Mouse (Mus musculus) urinary bladder, postnatal 25 days (tissue): ENCODE results near the gene Fhod1.

Experiments
- DNase-seq: peaks from one replicate; pipeline ENCODE4 v3.0.0; 2022; ENCODE audit warnings: low spot score

Fhod1 gene

DNA sequence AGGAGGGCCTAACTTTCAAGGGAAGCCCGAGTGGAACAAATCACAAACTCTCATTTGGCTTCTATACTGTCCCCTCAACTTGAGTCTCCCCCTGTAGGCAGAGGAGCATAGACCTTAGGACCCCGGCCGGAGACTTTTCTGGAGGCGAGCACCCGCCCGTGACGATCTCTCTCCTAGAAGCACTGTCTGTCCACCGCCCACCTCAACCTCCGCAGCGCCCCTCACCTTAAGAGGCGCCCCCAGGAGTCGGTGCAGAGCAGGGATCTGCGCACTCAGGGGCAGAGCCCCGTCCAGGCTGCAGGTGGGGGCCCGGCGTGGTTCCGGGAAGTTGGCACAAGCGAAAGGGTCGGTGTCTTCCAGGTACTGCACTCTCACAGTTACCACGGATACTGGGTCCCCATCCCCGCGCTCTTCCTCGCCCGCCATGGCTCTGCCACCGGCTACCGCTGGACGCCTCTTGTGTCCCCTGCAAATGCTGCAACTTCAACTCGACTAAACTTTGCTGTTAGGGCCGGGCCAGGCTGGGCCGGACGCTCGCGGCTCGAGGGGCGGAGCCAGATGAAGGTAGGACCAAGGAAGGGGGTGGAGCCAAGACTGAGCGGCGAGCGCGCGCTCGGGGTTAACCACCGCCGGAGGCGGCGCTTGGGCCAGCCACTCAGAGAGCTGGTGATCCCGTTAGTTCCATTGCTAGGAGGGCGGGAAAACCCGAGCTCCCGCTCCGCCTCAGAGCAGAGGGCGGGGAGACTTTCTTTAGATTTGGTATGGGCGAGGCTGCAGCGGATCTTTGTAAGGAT is at the start of gene Fhod1:
TSS of gene Fhod1 (minus strand) at position 526 of the 794 bp plus-strand sequence.
- peak; percentile 88 for DNase-seq

DNA sequence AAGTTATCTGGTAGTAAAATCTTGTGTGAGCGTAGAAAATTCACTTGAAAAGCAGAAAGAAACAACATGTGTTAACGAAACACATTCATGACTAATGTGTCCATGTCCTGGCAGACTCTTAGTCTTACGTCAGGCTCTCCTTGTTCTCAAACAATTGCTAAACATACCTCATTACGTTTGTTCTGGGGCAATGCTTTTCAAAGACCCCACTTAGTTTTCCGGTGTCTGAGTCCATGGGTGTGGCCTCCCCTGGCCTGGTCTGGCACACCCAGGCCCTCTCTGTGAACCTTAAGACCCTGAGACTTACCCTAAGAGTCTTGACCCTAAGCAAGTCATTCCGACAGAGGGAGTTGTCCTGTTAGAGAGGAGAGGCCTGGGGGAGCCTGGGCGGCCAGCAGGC is 46.2 kb upstream of the Fhod1 start:
- no peak for DNase-seq

DNA sequence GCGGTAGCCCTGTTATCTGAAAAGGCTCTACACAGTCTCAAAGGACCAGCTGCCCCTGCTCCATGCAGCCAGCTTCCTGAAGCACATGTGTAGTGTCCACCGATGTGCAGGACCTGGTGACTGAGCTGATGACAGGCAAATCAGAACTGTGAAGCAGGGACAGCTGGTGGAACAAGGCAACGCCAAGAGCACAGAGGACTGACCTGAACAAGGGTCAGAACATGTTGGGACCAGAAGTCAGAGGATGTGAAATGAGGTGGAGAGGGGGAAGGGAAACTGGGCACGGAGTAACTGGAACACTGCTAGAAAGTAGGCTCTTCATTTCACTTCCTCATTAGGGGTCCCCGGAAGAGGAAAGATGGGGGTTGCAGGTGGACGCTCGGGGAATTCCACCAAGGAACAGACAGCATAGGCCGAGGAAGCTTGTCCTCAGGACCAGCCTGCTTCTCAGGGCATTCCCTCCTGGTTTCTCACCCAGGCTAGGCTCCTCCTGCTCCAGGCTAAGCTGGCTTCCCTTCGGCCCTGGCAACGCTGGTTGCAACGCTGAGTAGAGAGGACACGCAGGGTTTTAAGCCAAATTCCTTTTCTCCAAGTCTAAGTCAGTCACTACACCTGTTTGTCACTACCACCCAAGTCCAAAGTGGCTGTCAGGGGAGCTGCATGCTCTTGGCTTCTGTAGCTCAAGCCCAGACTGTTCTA is 45.5 kb upstream of the Fhod1 start:
- DNase-seq = no peak

DNA sequence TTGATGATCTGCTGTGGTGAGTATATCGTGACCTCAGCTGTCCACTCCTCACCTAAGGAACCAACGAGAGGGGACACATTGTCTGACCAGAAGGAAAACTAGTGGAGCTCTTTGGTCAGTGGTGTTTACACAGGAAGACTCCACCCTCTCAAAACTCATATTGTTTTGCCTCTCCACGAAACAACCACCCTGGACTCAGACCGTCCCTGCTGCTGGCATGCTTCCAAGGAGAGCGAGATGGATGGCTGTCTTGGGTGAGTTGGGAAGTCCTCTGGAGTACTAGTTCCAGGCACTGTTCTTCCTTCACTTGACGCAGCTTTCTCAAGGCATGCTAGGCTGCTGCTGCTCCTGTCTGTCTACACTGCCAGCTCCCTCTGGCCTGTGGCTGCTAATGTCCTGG is 41.3 kb upstream of the Fhod1 start:
- no peak for DNase-seq

DNA sequence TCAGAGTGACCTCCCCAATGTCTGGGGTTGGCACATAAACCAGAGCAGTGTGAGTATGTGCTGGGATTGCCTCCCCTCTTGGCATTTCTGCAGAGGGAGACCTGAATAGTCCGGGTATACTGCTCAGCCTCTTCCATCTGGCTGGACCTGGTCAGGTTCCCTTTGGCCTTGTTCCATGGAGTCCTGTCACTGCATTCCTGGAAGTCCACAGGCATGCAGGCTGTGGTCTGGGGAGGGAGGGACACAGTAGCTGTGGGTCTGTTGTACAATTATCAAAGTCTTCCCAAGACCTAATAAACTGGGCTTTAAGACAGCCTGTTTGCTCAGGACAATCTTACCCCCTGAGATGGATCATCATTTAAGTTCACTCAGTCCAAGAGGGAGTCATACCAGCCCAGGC is 39.4 kb upstream of the Fhod1 start:
- no peak for DNase-seq

DNA sequence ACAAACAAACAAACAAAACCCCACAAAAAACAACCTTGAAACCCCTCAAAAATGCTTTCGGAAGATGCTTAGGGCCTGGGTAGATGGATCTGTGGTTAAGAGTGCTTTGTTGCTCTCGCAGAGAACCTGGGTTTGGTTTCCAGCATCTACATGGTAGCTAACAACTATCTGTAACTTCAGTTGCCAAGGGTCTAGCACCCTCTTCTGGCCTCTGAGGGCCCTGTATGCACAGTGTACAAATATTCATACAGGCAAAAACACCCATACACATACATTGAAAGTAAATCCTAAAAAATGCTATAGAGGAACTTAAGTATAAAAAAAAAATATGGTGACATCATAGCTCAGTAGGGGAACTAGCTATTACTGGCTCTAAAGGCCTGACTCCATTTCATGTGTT is 36.3 kb upstream of the Fhod1 start:
- DNase-seq = no peak

DNA sequence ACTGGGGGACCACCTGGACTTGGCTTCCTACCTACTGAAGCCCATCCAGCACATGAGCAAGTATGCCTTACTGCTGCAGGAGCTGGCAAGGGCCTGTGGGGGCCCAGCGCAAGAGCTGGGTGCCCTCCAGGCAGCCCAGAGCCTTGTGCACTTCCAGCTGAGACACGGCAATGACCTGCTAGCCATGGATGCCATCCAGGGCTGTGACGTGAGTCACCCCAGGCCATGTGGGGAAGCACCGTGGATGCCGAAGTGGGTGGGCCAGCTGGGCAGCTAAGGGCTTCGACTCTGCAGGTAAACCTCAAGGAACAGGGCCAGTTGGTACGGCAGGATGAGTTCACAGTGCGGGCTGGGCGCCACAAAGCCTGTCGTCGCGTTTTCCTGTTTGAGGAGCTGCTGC is 32.6 kb upstream of the Fhod1 start:
- no peak for DNase-seq

DNA sequence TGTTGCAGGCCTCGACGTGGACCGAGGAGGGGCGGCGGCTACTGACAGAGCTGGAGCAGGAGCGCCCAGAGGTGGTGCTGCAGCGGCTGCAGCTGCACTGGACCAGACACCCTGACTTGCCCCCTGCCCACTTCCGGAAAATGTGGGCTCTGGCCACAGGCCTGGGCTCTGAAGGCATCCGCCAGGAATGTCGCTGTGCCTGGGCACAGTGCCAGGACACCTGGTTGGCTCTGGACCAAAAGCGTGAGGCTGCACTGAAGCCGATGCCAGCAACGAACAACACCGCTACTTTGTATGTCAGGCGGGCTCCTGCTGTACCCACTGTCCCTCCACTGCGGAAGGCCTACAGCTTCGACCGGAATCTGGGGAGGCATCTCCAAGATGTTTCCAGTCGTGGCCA is 30.9 kb upstream of the Fhod1 start:
- peak; percentile 60 for DNase-seq

DNA sequence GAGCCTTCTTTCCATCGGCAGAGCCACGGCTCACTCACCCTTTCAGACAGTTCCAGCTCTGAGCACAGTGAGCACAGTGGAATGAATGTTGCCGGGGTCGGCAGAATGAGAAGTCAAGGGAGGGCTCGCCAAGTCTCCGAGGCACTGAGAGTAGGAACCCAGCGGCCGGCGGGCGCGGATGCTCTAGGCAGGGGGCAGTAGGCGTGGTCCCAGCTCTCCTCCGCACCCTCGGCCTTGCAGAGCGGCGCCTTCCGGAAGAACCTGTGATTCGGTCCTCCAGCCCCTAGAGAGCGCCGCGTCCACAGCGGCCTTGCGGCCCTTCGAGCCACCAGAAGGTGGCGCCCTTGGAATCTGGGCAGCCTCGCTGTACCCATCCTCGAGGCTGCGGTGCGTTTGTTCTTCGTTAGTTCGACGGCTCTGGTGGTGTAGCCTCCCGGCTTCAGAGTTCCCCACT is 26.8 kb upstream of the Fhod1 start:
- DNase-seq = no peak

DNA sequence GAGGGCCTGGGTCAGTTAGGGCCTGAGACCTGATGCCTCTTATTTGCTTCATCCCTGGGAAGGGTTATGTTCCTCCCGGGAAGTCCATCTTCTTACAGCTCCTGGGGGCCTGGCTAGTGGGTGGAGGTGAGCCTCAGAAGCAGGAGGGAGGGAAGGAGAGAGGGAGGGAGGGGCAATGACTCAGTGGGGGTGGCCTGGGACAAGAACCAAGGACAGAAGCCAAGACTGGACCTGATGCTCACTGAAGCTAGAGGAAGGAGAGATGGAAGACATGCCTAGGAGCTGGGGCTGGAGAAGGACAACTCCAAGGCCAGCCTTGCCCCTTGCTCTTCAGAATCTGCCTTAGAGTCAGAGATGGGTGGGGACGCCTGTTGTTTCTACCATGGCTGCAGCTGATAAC is 25.3 kb upstream of the Fhod1 start, which contains the start of gene Plekhg4:
TSS of gene Plekhg4 (plus strand) at position 243 of the 400 bp plus-strand sequence.
- DNase-seq = no peak

DNA sequence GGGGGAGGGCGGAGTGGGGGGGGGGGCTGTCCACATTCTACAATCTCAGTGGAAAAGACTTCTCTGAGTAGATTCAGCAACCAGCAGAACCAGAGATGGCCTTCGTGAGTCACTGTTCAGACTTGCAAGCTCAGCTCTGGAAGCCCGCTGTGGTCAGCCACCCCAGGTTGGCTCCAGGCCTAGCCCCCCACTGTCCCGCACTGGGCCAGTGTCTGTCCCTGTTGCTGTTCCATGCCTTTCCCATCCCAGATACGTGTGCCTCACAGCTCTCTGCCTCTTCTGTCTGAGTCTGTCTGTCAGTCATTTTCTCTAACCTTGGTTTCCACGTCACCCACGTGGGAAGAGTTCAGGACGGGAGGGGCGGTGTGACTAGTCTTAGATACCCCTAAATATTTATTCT is 24.7 kb upstream of the Fhod1 start:
- DNase-seq = no peak

DNA sequence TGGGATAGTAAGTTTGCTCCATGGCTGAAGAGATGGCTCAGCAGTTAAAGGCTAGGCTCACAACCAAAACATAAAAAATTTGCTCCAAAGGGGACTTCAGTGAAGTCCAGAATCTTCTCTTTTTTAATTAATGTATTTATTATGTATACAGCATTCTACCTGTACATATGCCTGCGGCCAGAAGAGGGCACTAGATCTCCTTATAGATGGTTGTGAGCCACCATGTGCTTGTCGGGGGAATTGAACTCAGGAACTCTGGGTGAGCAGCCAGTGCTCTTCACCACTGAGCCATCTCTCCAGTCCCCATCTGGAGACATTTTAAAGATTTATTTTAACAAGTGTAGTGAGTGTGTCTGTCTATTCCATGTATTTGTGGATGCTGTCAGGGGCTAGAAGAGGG is 19.4 kb upstream of the Fhod1 start:
- DNase-seq = no peak

DNA sequence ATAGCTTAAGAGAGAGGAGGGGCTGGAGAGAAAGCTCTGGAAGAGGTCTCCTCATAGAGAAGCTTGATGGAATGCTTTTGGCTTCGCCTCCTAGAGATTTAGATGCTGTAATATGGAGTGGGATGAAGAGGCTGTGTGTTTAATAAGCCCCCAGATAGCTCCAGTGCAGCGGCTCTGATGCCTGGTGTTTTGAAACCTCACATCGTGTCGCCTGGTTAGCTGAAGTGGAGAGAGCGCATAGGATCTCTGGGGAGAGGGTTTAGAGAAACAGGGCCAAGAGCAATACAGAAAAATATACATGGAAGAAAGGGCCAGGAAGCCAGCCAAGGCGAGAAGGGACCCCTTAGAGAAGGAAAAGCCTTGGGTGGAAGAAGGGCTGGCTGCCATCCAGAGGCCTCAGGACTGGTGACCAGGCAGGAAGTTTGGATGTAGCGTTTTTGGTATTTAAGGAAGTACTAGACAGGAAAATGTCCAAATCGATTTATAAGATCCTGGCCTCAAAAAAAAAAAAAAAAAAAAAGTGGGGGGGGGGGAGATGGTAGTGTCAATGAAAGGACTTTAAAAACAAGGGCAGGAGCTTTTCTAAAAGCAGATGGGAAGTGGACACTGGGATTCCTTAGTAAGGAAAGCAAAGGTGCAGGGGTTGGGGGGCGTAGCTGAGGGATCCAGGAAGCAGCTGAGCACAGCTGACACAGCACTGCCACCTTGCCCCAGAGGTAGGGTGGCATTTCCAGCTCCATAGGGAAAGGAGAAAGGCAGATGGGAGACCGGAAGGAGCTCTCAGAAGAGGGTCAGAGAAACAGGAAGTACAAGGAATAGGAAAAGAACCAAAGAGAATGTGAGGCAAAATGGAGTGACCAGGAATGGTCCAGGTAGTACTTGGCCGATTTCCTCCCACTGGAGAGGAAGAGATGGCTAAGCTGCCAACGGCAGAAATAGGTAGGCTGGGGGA is 14.3 kb upstream of the Fhod1 start:
- no peak for DNase-seq

DNA sequence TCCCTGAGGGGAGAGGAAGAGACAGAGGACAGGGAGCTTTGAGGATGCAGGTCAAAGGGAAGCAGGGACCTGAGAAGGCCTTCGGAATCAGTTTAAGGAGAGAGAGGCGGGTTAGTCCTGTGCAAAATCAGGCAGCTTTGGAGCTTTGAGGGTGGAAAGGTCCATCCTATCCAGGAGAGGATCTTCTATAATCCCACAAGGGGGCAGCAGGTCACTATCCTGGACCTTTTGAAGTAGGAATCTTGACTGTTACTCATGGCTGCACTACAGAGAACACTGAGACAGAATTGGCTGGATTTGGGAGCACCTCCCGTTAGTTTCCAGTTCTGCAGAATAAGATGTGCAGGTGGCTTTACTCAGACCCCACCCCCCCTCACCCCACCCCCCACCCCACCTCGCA is 11.9 kb upstream of the Fhod1 start:
- DNase-seq = no peak

DNA sequence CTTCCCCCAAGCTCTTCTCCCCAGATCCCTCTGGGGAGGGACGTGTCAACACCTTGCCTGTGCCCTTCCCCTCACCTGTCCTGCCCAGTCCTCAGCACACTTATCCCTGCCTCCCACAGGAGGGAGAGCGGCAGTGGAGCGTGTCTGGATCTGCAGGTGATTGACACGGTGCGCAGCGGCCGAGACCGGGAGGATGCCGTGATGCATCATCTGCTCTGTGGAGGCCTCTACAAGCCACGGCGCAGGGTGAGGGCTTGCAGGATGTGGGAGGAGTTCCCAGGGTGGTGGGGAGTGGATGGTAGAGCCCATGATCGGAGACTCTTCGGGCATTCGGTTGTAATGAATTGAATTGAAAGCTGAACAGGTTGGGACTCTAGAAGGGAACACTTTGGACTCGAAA is 11.5 kb upstream of the Fhod1 start:
- no peak for DNase-seq

DNA sequence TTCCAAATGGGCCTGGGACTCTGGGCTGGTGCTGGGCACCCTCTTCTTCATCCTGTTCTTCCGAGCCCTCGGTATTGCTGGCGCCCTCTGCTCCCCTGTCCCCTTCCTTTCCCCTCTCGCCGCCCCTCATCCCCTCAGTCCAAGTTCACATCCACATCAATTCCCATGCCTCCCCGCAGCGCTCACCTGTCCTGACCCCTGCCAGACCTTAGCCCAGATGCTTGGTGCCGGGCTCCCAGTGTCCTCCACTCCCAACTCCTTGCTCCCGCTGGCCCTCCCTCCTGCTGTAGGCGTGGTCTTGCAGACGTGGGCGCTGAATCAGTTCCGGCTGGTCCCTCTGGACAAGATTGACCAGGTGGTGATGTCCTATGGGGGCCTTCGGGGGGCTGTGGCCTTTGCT is 8.9 kb upstream of the Fhod1 start:
- DNase-seq = no peak

DNA sequence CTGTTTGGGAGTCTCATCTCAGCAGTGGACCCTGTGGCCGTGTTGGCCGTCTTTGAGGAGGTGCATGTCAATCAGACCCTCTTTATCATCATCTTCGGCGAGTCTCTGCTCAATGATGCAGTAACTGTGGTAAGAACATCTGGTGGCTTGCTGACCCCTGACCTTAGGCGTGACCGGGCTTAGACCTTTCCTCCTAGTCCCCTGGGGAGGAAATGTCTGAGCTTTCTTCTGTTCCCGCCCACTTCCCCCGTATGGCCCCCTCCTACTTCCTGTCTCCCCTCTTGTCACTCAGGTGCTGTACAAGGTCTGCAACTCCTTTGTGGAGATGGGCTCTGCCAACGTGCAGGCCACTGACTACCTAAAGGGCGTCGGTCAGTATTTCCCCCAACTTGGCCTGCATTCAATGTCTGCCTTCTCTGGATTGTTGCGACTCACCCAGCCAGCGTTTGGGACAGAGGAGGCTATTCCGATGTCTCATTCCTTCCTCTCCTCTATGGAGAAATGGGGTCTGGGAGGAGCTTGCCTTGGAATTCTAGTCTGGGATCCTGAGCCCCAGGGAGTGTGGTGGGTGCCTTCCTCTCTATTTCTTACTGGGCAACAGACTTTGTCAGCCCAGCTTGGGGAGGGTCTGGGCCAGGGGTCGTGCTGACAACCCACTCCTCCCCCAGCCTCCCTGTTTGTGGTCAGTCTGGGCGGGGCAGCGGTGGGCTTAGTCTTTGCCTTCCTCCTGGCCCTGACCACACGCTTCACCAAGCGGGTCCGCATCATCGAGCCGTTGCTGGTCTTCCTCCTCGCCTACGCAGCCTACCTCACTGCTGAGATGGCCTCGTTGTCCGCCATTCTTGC is 7.6 kb upstream of the Fhod1 start:
- DNase-seq = no peak

DNA sequence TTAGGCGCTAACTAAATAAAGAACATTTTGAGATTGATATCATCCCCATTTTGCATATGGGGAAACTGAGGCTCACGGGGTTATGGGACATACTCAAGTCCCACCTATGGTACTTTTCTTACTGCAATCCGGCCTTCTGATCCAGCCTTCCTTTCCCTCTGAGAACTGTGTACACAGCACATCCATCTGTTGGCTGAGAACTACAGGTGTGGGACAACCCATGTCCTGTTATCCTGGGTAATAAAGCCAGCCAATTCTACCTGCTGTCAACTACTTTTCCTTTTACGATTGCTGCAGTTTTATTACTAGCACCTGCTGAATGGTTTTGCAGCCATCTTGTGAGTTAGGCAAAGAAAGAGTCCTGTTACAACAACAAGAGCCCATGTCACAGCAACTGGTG is 6.8 kb upstream of the Fhod1 start:
- no peak for DNase-seq

DNA sequence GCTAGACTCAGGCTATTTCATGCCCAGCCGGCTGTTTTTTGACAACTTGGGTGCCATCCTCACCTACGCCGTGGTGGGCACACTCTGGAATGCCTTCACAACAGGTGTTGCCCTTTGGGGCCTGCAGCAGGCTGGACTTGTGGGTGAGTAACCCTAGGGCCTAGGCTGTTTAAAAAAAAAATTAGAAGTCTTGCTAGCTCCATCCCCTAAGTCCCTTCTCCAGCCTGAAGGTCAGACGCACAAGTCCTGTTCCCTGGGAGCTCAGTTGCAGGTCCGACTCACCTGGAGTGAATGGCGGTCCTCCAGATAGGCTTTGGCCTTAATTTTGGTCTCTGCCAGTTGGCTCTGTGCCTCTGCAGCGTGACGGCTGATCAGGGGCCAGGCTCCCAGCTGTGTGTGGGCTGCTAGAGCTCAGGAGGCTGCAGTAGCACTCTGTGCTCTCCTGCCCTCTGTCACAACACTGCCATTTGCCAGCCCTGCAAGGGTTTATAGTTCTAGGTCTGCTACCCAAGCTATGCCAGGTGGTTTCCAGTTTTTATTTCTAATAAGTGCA is 5.9 kb upstream of the Fhod1 start:
- DNase-seq = no peak

DNA sequence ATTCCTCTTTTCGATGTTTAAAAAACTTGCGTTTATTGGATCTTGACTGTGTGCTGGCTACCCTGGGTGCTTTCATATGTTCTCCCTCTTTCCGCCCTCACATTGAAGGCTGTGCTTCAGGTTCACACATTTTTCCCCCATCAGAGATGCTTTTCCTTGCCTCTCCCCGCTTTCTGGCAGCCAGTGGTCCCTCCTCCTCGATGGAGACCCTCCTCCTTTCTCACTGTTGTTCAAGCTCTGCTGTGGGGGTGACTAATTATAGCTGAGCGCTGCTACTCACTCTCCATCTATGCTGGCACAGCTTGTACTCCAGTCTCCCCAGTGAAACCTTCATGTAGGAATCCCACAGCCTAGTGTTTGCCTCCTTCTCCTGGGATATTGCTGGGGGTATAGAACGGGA is 2.4 kb upstream of the Fhod1 start:
- DNase-seq = no peak

DNA sequence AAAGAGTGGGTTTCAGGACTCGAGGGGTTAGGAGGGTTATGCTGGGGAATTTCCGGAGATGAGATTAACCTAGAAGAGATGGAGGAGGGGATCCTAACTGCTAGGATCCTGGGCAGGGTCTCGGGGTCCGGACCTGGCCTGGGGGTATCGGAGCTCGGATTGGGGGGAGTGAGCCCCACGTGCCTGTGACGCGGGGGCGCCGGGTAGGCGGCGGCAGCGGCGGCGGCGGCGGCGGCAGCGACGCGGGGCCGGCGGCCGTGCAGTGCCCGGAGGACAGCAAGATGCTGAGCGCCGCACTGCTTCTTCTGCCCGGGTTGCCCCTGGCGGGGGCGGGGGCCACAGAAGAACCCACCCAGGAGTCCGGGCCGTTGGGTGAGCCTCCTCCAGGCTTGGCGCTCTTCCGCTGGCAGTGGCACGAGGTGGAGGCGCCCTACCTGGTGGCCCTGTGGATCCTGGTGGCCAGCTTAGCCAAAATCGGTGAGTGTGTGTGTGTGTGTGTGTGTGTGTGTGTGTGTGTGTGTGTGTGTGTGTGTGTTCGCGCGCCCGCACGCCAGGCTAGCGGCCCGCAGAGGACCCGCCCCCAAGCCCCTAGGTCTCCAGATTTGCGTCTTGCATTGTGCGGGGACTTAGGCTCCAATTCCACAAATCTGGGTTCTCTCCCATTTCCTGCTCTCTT is 1.5 kb upstream of the Fhod1 start:
- DNase-seq = no peak
